In the genomic region with DNA sequence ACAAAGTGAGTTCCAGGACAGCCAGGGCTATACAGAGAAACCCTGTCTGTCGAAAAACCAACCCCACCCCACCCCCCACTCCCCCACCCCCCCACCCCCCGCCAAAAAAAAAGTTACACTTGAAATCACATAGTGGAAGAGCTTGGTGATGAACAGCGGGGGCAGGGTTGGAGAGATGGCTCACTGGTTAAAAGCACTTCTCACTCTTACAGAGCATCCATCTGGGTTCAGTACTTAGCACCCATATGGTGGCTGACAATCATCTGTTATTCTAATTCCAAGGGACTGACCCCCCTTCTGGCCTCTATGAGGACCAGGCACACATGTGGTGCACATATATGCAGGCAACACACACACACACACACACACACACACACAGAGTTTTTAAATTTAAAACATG, we compare ENCODE assay signal across 16 mouse cellular contexts. TPM values are rescaled to one million over a fixed set of nuclear protein-coding genes. Genes with fewer than 3 reads are reported as not detected.
A peak's percentile ranks its signal among the peaks of the same experiment; 100 is the strongest.
DNase-seq lines count a peak whose midpoint lies in the region; ATAC-seq and TF ChIP-seq lines count a peak whose summit lies in the region.
"Had no signal": no experiment of that assay in that cellular context is flagged by ENCODE, and none has a peak within 500 bp of the region (broad histone marks: within the 10 kb centered on the region; RNA-seq: fewer than 3 reads in every experiment).

No protein-coding gene starts in this region.

- TF ChIP-seq CTCF in heart, adult 2 months (IDR thresholded peaks at IDR 0.05) = no peak
- no peak for TF ChIP-seq CTCF in brain, embryonic 14.5 days (IDR thresholded peaks at IDR 0.05; ENCODE audit: borderline replicate concordance, extremely low read depth, insufficient read depth, insufficient read length)

- H3K4me3 ChIP-seq in embryonic facial prominence, embryonic 14.5 days (ENCODE audit: low read depth, low read length) = no peak overlapping the region
- no peak overlapping the region for H3K4me3 ChIP-seq in embryonic facial prominence, embryonic 10.5 days
- H3K4me3 ChIP-seq in heart, adult 2 months = no peak overlapping the region
- H3K4me3 ChIP-seq: embryonic facial prominence, embryonic 15.5 days; heart, embryonic 12.5 days; hindbrain, embryonic 10.5 days had no signal

- DNase-seq in embryonic facial prominence, embryonic 14.5 days (ENCODE audit: low spot score) = peak; percentile 20
- no peak for DNase-seq in embryonic facial prominence, embryonic 10.5 days (ENCODE audit: low spot score)
- no peak for DNase-seq in heart, adult 2 months
- no peak for DNase-seq in heart, adult 8-10 months (ENCODE audit: low spot score)
- DNase-seq in A20 (ENCODE audit: low read depth, low spot score) = peak; percentile 31
- peak; percentile 57 for DNase-seq in brain, embryonic 14.5 days (ENCODE audit: low read depth)
- no peak for DNase-seq in kidney, adult 11 months
- DNase-seq: adrenal gland, adult 2 months; adrenal gland, postnatal 25 days; cerebellum, adult 11 months; cerebellum, adult 9-10 months; cerebellum, postnatal 36 days had no signal

- H3K79me2 ChIP-seq in heart, adult 2 months (replicated peaks; ENCODE audit: control insufficient read depth, insufficient read depth, low read length) = no peaks in the 10 kb centered on the region

- 50% methylated on average over 3 of the region's 3 CpGs for WGBS in embryonic facial prominence, embryonic 14.5 days
- WGBS in embryonic facial prominence, embryonic 10.5 days = 69% methylated on average over 3 of the region's 3 CpGs
- 64% methylated on average over 3 of the region's 3 CpGs for WGBS in heart, adult 2 months

- 0 out of 2 replicates have a peak, but pooled peaks cover 3% of the 10 kb centered on the region for H3K9me3 ChIP-seq in embryonic facial prominence, embryonic 14.5 days (ENCODE audit: control insufficient read depth, low read length)
- no peaks in the 10 kb centered on the region for H3K9me3 ChIP-seq in embryonic facial prominence, embryonic 10.5 days
- H3K9me3 ChIP-seq: embryonic facial prominence, embryonic 15.5 days had no signal

- TF ChIP-seq POLR2A in heart, adult 2 months (IDR thresholded peaks at IDR 0.05; ENCODE audit: insufficient read depth, low read depth, low read length) = no peak
- TF ChIP-seq POLR2A in brain, embryonic 14.5 days (IDR thresholded peaks at IDR 0.05; ENCODE audit: borderline replicate concordance, extremely low read depth, insufficient read depth, insufficient read length, poor library complexity, severe bottlenecking) = no peak

- TF ChIP-seq EP300 in heart, adult 2 months (IDR thresholded peaks at IDR 0.05; ENCODE audit: insufficient read depth, low read depth, low read length) = no peak

- ATAC-seq in embryonic facial prominence, embryonic 14.5 days (ENCODE audit: low read depth) = no peak

- H3K27me3 ChIP-seq in embryonic facial prominence, embryonic 14.5 days (replicated peaks; ENCODE audit: control insufficient read depth, insufficient read depth, low read length) = 0 out of 2 replicates have a peak, but pooled peaks cover 8% of the 10 kb centered on the region
- peaks cover 20% of the 10 kb centered on the region for H3K27me3 ChIP-seq in embryonic facial prominence, embryonic 10.5 days (replicated peaks; ENCODE audit: low read depth, poor library complexity, severe bottlenecking)
- no peaks in the 10 kb centered on the region for H3K27me3 ChIP-seq in heart, adult 2 months (ENCODE audit: control insufficient read depth, insufficient read depth, low read length)
- H3K27me3 ChIP-seq: embryonic facial prominence, embryonic 15.5 days; heart, embryonic 12.5 days had no signal

- H3K27ac ChIP-seq in embryonic facial prominence, embryonic 14.5 days (replicated peaks; ENCODE audit: low read depth, low read length) = no peak overlapping the region
- no peak overlapping the region for H3K27ac ChIP-seq in embryonic facial prominence, embryonic 10.5 days (replicated peaks)
- peak overlapping the region; percentile 57 for H3K27ac ChIP-seq in heart, adult 2 months
- H3K27ac ChIP-seq: embryonic facial prominence, embryonic 15.5 days; hindbrain, embryonic 10.5 days; hindbrain, embryonic 14.5 days had no signal

- intact Hi-C loops in heart, adult 2 months (cut with DNase I) = loop anchor here (5.0 kb wide), 1 partner anchor 259 kb away; no protein-coding TSS in a partner anchor

- H3K4me2 ChIP-seq in embryonic facial prominence, embryonic 14.5 days (ENCODE audit: low read depth, low read length) = peak overlapping the region; percentile 94; the same call in 1 of the 2 replicates
- H3K4me2 ChIP-seq: heart, embryonic 12.5 days had no signal

- H3K36me3 ChIP-seq in embryonic facial prominence, embryonic 14.5 days (ENCODE audit: control insufficient read depth, insufficient read depth, low read length) = no peaks in the 10 kb centered on the region
- no peaks in the 10 kb centered on the region for H3K36me3 ChIP-seq in embryonic facial prominence, embryonic 10.5 days (replicated peaks)
- no peaks in the 10 kb centered on the region for H3K36me3 ChIP-seq in heart, adult 2 months (ENCODE audit: control insufficient read depth, insufficient read depth, low read length)
- H3K36me3 ChIP-seq: embryonic facial prominence, embryonic 15.5 days; heart, embryonic 12.5 days; hindbrain, embryonic 10.5 days had no signal

- no peak overlapping the region for H3K9ac ChIP-seq in embryonic facial prominence, embryonic 14.5 days (ENCODE audit: low read depth, low read length)
- H3K9ac ChIP-seq in heart, adult 2 months (ENCODE audit: low read depth, low read length) = no peak overlapping the region
- H3K9ac ChIP-seq: embryonic facial prominence, embryonic 15.5 days; heart, embryonic 12.5 days; hindbrain, embryonic 14.5 days had no signal

- peaks cover 13% of the 10 kb centered on the region for H3K4me1 ChIP-seq in embryonic facial prominence, embryonic 14.5 days (ENCODE audit: control insufficient read depth, insufficient read depth, low read length)
- peaks cover 27% of the 10 kb centered on the region for H3K4me1 ChIP-seq in embryonic facial prominence, embryonic 10.5 days
- H3K4me1 ChIP-seq in heart, adult 2 months (ENCODE audit: control insufficient read depth, insufficient read depth, low read length) = peaks cover 3% of the 10 kb centered on the region

RNA-seq across cellular contexts. Expression of gene Bid, which starts 1.3 kb away (rescaled TPM):
- polyA plus RNA-seq in embryonic facial prominence, embryonic 14.5 days (2014; fragmentation: Nextera tagmentation; extraction: Ambion mirVana) = 13.4 and 18.2 TPM in 2 replicates
- polyA plus RNA-seq in embryonic facial prominence, embryonic 10.5 days (2016; fragmentation: Nextera tagmentation; extraction: Ambion mirVana) = 16.8 and 19.4 TPM in 2 replicates
- 1 to 10 TPM in 1 of 2 experiments, under 1 TPM in 1; 0.65 to 1.1 TPM for total RNA-seq in heart, adult 2 months (2021)
- polyA plus RNA-seq in heart, adult 2 months (2012; rRNA removed) = 1.3 and 1.5 TPM in 2 replicates
- 1 to 10 TPM in 2 of 4 experiments, under 1 TPM in 2; 0.81 to 1.7 (median 0.95) TPM for total RNA-seq in heart, adult 8-10 months (2022)
- 23.3 and 23.6 TPM in 2 replicates for polyA plus RNA-seq in brain, embryonic 14.5 days (2012; rRNA removed)

Comparison
In these comparisons a context has a peak if more than half of its experiments do, and no peak if none do; other contexts are left out.
1. DNase-seq: peak in embryonic facial prominence, embryonic 14.5 days (single experiment), A20 (single experiment) and brain, embryonic 14.5 days (single experiment); none in embryonic facial prominence, embryonic 10.5 days (single experiment), heart, adult 2 months (0 of 2), heart, adult 8-10 months (single experiment) and kidney, adult 11 months (single experiment).